Mouse (Mus musculus) adrenal gland, postnatal 36 days (tissue): Measurements from ENCODE around the gene Sqstm1. TPM values are rescaled to one million over a fixed set of nuclear protein-coding genes. Genes with fewer than 3 reads are reported as not detected.

Source experiments
- DNase-seq, 2 experiments: peaks; one replicate each; pipeline ENCODE4 v3.0.0; 2021; ENCODE audit warnings: mixed read lengths in 1 of 2
- total RNA-seq, 2 experiments: library from RNA; stranded (reverse); gene quantifications; 2 replicates each; pipeline ENCODE4 v1.2.3; 2021

Sqstm1 gene
- total RNA-seq, 2 experiments from 2014 or later = 862 to 881 TPM

DNA sequence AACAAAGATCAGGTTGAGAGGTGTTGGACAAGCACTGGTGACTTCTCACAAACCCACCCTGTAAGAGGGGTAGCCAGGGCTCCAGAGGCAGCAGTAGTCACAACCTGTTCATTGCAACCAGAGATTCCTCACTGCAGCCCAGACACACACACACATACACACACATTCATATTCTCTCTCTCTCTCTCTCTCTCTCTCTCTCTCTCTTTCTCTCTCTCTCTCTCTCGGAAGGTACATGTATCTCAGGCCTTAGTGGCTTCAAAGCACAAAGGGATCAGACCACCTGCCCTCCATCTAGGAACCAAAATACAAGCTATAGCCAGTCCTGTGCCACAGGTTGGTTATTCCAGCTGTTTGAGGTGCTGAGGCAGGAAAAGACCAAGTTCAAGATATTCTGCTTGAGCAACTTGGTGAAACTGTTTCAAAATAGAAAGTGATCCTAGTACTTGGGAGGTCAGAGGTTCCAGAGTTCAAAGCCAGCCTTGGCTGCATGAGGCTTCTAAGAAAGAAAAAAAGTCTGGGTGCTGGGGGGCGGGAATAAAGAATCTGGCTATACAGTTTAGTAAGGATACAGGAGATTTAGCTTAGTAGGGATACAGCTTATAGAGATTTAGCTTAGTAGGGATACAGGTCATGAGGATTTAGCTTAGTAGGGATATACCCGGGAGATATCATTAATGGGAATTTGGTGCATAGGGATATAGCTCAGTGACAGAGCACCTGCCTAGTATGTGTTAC is 864 bp upstream of the Sqstm1 start:
- no peak for DNase-seq

DNA sequence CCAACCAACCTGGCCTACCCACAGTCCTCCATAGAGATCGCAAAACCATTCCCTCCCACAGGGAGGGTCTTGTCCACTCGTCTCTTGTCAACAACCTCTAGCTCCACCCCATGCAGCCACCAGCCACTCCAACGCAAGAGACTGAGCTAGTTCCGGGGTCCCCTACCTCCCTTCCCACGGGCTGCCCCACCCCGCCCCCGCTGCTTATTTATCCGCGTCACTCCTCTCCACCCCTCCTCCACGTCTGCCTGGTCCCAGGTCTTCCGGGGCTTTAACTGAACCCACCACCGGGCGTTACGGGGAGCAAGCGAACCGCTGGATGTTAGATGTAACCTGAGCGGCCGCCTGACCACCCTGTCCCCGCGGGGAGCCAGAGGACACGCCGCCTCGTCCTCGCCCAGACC is 524 bp downstream of the Sqstm1 start:
- peak; percentile 89 to 94 for DNase-seq

DNA sequence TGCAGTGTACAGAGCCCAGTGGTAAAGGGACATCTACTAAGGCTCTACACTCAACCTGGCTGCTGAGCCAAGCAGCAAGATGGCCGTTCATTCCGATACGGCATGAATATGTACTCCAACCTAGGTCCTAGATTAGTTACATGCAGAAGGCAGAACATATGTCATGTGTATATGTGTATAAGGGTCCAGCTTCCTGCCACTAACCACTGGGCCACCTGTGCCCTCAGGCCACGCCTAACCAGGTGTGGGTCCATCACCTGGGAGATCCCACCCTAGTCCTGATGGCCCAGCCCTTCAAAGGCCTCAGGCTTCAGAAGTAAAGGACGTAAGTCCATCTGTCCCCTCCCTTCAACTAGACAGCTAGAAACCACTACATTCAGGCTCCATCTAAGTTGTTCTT is 2.6 kb downstream of the Sqstm1 start:
- no peak for DNase-seq

DNA sequence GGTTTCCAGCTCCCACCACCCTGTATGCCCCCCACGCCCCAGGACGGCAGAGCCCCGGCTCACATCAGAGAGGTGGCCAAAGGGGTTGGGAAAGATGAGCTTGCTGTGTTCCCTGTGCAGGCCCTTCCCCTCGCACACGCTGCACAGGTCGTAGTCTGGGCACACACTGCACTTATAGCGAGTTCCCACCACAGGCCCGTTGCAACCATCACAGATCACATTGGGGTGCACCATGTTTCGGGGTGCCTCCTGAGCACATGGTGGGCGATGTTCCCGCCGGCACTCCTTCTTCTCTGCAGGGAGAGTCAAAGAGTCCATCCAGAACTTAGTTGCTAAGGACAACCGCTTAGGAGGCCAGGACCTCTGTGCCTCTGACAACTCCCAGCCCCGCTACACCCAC is 3.3 kb downstream of the Sqstm1 start:
- no peak for DNase-seq

DNA sequence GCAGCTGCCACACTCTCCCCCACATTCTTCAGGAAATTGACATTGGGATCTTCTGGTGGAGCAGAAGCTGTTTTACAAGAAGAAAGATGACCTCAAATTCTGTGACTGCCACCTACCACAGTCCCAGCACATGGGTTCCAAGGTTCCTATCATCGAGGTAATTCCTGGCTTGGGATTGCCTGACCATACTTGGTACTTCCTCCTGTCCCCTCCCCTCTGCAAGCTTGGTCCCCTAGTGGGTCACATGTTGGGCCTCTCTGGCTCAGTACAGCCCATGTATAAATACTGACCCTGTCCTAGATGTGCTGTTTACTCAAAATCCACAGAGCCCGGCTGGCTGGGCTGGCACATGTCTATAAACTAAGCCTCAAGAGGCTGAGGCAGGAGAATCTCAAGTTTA is 4.6 kb downstream of the Sqstm1 start:
- no peak for DNase-seq

DNA sequence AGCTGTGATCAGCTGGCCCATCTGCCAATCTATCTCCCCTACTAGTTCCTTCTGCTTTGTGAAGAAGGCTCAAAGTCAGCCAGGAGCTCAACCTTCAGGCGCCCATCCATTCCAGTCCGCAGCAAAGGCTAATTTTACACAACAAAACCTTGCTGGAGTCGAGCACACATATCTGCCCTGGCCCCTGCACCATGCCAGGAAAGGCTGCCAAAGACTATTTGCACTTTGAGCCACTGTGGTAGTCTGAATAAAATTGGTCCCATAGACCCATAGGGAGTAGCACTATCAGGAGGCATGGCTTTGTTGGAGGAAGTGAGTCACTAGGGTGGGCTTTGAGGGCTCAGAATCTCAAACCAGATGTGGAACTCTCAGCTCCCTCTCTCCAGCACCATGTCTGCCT is 5.2 kb downstream of the Sqstm1 start:
- DNase-seq = no peak

DNA sequence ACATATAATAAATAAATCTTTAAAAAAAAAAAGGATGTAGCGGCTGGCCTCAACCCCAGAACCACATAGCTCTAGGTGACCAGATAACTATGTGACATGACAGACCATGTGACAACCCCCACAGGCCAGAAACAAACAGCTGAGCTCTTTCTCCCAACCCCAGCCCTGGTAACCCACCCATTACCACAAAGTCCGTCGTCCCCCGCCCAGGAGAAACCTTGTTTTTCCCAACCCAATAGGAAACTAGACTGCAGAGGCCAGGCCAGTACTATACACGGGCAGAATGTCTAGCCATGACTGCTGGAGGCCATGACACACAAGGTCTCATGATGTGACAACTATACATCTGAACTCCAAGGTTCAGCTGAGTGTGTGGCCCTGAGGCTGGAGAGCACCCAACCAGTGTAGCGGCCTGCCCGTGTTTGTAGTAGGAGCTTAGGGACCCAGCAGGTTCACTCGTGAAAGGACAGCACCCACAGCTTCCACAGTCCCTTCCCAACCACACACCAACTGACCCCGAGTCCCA is 7.3 kb downstream of the Sqstm1 start:
- no peak for DNase-seq

DNA sequence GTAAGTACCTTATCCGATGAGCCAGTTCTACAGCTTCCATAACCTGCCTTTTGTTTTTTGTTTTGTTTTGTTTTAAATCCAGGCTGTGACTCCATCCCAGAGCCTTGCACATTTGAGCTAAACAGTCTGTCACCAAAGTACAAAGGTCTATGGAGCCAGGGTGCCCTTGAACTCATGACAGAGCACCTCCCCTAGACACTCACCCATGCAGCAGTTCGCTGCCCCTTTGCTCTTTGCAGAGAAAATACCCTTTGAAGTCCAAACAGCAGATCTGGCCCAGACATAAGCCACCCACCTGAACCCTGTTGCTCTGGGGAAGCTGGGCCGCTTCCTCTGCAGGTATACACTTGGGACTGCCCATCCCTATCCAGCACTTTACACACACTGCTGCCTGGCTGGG is 9.0 kb downstream of the Sqstm1 start:
- DNase-seq = no peak

DNA sequence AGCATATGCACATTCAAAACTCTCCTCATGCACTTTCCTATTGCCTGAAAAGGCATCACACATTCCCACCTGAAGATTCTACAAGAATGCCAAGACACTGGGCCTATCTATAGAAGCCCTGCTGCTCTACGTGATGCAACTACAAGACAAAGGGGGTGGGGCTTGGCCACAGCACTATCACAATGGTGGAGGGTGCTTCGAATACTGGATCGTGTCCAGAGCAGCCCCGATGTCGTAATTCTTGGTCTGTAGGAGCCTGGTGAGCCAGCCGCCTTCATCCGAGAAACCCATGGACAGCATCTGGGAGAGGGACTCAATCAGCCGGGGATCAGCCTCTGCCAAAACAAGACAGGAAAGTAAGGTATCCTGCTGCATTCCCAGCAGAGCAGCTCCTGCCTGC is 10.0 kb downstream of the Sqstm1 start:
- DNase-seq = no peak

DNA sequence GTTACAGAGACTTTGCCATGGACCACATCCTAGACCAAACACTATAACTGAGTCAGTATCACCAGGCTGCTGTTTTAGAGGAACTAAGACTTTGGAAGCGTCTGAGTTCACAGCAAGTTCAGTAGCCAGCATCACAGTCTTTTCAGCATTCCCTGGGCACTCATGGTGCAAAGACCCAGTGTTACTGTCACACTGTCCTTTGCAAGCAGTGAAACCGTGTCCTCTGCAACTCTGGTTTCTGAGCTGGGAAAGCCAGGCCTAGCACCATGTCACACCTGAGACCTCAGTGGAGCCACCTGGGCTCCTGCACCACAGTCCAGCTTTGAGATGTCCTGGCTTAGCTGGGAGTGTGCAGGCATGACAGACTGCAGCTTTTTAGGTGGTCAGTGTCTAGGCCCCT is 11.7 kb downstream of the Sqstm1 start:
- DNase-seq = no peak

DNA sequence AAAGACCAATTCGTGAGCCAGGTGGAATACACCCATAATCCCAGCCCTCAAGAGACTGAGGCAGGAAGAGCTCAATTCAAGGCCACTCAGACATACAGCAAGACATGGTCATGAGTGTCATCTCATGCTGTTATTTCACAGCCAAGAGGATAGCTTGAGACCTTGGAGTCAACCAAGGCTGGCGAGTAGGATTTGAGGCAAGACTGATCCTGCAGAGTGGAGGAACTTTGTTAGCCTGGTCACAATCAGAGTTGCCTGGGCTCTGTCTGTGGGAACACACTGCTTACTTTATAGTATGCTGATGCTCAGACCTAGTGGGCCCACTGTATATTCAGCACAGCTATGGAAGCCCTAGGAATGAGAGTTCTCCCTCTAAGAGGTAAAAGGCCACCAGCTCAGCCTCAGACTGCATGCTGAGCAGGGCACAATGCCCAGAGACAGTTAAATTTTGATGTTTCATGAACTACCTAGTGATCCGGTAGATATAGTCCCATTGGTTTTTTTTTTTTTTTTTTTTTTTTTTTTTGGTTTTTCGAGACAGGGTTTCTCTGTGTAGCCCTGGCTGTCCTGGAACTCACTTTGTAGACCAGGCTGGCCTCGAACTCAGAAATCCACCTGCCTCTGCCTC is 12.3 kb downstream of the Sqstm1 start:
- DNase-seq = no peak

DNA sequence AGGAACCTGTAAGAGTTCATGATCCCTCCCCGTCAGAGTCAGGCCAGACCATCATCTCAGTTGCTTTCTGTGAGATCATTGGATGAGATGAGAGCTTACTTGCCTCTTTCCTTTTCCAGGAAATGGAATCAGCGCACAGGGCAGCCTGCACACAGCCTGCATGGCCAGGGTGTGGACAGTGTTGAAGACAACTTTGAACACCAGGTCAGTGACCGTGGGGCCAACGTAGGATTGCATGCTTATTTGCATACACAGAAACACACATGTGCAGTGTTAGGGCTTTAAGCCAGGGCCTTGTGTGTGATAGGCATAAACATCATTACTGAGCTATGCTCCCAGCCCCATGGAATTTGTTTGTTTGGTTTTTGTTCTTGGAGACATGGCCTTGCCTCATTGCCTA is 13.1 kb downstream of the Sqstm1 start:
- no peak for DNase-seq

DNA sequence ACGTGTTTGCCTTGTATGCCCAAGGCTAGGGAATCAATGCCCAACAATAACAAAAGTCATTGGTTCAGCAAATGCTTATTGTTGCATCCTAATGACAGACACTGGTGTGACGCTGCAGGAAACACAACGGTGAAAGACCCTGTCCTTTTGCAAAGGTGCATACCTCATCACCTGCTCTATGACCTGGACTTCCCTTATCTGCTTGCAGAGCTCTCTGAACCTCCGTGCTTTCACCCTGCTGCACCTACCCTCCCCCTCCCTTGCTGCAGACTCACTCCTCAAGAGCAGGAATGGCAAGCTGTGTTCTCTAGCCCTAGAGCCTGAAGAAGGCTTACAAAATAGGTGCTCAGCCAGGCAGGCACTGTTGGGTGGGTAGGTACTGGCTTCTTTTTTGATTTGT is 15.8 kb downstream of the Sqstm1 start:
- no peak for DNase-seq

DNA sequence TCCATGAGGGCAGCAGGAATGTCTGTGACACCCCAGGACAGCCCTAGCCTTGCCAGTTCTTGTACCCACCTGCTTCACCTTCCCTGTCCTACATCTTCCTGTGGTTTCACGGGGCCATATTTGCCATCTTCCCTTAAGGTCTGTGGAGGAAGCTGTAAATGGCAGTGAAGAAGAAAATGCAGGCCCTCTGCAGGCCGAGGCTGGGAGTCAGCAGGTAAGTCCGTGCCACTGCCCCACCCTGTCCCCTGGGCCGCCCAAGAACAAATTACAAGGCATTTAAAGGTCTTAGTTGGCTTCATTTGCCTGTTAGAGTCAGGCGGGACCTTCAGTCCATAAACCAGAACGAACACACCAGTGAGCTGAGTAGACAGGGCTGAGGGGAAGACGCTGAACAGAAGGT is 16.6 kb downstream of the Sqstm1 start:
- DNase-seq = no peak

DNA sequence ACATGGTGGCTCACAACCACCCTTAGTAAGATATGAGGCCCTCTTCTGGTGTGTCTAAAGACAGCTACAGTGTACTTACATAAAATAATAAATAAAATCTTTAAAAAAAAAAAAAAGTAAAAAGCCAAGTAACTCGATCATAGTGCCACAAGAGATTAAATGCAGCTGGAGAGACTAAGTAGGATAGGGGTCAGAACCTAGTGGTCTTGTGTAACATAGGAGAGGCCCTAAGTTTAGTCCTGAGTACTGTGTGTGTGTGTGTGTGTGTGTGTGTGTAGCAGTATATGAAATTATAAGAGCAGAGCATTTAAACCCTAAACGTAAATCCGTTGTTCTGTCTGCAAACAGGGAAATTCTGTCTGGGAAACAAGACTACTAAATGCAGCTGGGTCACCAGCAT is 18.3 kb downstream of the Sqstm1 start:
- DNase-seq = no peak

DNA sequence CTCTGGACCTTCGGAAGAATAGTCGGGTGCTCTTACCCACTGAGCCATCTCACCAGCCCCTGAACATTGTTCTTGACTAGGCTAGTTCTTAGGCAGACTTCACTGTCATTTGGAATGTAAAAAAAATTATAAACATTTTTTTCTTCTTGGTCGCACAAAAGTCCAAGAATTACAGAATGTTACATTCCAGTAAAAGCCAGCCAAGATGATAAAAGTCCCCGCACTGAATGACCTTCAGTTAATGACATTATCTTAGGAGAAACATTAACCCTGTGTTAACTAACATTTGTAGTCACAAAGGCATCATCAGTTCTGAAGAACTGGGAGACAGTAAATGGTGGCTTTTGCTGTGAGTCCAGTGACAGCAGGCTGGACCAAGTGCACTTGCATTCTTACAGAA is 20.3 kb downstream of the Sqstm1 start:
- no peak for DNase-seq

DNA sequence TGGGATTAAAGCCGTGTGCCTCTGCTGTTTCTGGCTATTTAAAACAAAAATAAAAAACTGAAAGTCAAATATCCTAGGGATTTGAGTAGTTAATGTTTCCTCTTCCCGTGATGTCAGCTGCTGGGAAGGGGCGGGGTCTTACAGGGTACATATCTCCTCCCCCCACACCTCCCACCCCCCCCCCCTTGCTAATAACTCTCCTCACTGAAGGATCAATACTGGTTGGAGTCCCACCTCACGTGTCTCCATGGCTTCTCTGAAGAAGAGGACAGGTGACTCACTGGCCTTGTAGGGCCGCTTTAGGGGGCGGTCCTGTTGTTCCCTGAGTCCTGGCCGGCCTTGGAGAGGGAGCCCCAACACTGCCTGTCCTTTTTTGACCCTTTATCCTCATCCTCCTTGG is 21.9 kb downstream of the Sqstm1 start:
- DNase-seq = peak in 1 of 2 experiments; percentile 62

DNA sequence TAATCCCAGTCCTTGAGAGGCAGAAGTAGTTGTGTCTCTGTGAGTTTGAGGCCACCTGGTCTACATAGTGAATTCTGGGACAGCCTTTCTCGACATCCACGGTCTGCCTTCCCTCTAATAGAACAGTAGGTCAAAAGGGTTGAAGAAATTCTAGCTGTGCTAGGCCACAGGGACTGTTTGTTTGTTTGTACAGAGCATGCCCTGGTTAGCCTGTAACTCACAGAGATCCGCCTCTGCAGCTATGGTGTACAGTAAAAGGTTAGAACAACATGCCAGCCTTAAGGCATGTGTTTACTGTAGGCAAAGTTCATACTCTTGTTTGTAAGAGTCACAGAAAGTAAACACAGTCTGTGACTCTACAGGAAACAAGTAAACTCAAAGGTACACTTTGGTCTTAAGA is 25.8 kb downstream of the Sqstm1 start:
- no peak for DNase-seq

DNA sequence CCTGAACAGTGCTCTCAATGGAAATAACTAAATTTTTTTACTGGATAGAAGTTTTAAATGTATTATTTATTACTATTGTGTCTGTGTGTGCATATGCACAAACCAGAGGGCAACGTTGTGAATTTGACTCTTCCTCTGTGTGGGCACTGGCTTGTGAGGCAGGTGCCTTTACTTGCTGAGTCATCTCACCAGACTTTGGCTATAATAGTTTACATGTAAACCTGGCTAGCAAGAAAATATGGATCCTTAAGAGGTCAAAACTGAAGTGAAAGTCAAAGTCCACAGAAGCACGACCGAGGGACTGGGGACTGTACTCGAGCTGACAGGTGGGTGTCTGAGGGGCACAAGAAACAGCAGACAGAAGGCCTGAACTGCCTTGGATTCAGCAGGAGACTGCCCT is 27.9 kb downstream of the Sqstm1 start:
- no peak for DNase-seq

DNA sequence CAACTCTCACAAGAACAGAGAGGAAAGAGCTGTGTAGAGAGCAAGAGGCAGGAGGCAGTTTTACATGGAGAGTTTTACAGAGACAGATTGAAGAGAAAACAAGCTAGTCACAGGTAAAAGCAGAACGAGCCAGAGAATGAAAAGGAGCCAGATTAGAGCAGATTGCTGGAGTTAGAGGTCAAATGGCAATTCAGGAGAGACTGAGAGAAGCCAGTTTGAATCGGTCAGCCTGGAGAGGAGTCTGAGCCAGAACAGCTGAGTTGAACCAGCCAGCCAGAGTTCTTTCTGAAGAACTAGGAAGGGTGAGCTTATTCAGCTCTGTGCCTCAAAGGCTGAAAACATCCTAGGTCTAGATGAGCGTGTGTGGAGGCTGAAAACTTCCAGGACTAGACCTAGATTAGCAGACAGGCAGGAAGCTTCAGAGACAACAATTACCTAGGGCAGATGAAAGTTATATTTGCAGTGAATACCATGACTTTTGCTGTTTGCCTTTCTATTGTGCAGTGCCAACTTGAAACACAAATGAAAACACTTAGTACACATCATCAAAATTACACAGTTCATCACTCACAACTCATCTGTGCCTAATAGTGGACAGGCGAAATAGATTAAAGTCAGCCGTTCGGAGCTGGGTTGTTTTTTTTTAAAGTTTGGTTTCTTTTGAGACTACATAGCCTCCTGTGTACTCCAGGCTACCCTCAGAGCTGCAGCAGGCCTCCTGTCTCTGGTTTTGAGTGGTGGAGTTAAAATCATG is 30.0 kb downstream of the Sqstm1 start:
- DNase-seq = no peak

DNA sequence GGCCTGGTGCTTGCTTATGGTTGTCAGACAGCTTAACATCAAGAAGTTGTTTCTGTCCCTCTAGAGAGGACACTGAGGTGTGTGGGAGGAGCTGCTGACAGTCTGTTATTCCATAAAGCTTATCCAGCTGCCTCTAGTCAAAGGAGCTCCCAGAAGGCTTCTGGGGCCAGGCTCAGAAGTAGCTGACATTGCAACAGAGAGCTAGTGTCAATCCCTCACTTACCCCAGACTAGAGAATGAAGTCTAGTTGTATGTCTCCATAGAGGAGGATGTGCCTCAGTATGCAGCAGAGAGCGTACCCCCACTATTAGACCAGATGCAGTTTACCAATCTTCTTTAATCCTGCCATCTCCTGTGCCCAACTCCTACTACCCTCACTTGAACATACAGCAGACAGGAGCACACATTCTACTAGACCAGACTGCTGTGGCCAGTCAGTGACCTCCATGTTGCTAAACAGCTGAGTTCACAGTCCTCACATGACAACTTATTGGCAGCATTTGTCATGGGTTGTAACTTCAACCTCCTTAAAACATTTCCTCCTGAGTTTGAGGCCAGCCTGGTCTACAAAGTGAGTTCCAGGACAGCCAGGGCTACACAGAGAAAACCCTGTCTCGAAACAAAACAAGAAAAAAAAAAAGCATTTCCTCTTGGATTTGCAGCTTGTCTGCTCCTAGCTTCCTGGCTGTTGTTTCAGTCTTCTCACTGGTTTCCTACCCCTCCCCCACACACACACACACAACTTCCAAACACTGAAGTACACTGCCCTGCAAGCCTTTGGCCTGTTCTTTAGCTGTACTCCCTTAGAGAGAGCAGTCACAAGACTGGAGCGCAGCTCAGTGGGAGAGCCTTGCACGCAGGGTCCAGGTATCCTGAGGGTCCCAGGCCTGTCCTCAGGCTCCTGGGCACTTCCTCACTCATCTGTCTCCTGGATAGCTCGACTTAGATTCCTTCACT is 31.8 kb downstream of the Sqstm1 start:
- no peak for DNase-seq

DNA sequence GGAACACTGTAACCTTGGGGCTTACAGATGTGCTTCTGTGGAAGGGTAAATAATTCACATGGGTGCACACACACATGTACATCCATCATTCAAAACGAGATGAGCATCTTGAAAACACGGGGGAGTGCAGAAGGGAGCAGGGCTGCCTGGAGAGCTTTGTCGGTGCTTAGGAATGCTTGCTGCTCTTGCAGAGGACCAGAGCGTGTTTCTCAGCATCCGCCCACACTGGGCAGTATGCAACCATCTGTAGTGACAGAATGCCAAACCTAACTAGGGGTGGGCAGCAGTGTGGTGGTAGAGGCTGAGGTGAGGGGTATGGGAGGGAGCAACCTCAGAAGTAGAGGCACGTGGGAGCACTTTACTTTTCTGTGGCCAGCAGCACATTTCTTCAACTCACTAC is 33.5 kb downstream of the Sqstm1 start:
- DNase-seq = no peak
